Mouse (Mus musculus) brain, embryonic 18.5 days (tissue): ENCODE measurements around the gene Nploc4.

Experiments used
- DNase-seq: peaks from one replicate; pipeline ENCODE4 v3.0.0-alpha.2; 2012; ENCODE audit warnings: low read depth, low spot score

The Nploc4 gene

GRCm38 (mm10) chr11:120341661-120342060, 95.8 kb downstream of the Nploc4 start:
- DNase-seq: no peak

- DNase-seq: no peak
Observed at GRCm38 (mm10) chr11:120339978-120340513, 97.5 kb downstream of the Nploc4 start.

- no peak for DNase-seq
Observed at GRCm38 (mm10) chr11:120338786-120339185, 98.7 kb downstream of the Nploc4 start.

GRCm38 (mm10) chr11:120337447-120337846, 100.1 kb downstream of the Nploc4 start:
- no peak for DNase-seq

- DNase-seq: no peak
Observed at GRCm38 (mm10) chr11:120335431-120336021, 102.0 kb downstream of the Nploc4 start.
